Mouse (Mus musculus): ENCODE data around the gene Etv1.
"Not testable (repeated sequence)": the region's sequence is repeated elsewhere in the genome, so short reads cannot be mapped to it uniquely, and the experiment has no call there.

Etv1 gene

DNA sequence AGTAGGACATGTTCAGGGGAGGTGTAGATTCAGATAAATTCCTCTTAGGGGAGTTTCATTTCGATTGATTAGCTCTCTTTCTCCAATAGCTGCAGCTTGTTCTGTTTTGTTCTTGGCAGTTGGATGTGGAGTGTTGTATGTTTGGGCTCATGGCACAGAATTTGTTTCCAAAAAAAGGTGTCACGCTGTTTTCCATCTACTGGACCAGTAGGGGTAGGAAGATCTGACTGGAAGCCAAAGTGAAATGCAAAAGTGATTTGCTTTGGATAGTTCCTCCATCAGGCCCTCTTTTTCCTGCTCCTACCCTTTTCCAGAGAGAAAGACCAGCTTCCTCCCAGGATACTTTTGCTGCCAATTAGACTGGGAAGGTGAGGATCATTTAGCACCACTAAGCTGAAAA, 39.1 kb downstream of the Etv1 start:
- DNase-seq (ENCODE audit: low read depth, low spot score) = no peak

DNA sequence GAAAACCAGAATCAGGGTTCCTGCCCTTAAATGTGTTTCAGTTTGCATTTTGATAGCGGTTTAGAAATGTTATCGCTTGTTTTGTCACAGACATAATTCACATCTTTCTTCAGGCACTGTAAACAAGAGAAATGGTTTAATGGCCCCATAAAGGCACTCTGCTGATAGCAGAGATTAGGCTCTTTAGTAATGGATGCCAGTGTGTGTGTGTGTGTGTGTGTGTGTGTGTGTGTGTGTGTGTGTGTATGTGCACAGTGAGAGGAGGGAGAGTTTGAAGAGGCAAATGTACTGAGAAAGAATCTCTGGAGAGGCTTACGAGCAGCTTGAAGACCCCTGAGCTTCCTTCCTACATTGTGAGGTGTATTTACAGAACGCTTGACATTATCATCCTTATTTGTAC, 41.5 kb downstream of the Etv1 start:
- no peak for DNase-seq (ENCODE audit: low read depth, low spot score)

- DNase-seq (ENCODE audit: low read depth, low spot score) = no peak
These were observed 45.2 kb downstream of the Etv1 start for GRCm38 (mm10) chr12:38824405-38824804.

GRCm38 (mm10) chr12:38832981-38833380, 53.8 kb downstream of the Etv1 start:
- DNase-seq (ENCODE audit: low read depth, low spot score) = no peak

GRCm38 (mm10) chr12:38834581-38834980, 55.4 kb downstream of the Etv1 start:
- no peak for DNase-seq (ENCODE audit: low read depth, low spot score)

GRCm38 (mm10) chr12:38834986-38835385, 55.8 kb downstream of the Etv1 start:
- not testable (repeated sequence) for DNase-seq (ENCODE audit: low read depth, low spot score)

GRCm38 (mm10) chr12:38843801-38844295, 64.7 kb downstream of the Etv1 start:
- peak; percentile 32 for DNase-seq (ENCODE audit: low read depth, low spot score)

DNA sequence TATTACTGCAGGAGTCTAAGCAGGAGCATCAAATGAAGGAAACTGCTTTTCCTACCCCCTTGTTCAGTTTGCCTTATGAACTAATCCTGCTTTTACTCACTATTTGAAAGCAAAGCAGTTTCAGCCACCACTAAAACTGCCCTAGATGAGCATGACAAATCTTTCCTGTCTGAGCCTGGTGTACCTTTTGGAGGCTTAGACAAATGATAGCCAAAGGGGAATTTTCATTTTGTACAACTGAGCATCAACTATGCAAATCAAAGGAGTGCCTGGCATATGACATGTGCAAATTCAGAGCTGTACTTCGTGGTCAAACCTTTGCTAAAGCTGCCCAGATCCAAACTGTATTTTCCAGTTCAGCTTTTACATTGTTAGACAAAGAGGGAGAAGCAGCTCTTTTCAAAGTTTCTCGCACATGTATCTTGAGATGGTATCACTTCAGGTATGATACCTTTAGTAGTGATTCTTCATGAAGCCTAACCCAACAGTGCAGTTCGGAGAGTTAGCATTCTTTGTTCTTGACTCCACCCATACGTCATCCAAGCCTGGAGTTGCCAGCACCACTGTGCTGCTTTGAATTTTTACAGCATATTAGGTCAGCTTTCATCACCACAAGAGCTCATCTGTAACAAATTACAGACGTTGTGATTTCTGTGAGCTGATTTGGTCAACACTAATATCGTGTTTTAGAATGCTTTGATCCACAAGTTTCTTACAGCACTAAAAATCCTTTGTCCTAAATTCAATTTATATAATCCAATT, 68.5 kb downstream of the Etv1 start:
- DNase-seq (ENCODE audit: low read depth, low spot score) = no peak

DNA sequence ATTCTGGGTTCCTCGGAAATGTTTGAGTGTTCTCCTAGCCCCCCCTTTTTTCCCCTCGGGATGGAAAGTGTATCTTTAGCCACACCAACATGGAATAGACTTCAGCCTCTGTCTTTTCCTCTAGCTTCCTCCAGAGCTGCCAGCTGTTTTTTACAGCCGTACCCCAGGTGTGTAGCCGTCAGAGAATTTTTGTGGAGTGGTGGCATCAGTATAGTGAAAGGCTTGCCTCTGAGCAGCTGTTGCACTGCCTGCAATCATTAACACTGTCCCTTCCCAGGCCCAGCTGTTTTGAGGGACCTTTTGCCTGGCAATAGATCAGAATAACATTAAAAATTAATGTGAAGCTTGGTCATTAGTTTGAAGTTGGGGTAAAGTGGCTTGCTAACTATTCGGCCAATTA, 70.8 kb downstream of the Etv1 start:
- DNase-seq (ENCODE audit: low read depth, low spot score) = no peak

GRCm38 (mm10) chr12:38854274-38854673, 75.1 kb downstream of the Etv1 start:
- DNase-seq (ENCODE audit: low read depth, low spot score) = no peak

DNA sequence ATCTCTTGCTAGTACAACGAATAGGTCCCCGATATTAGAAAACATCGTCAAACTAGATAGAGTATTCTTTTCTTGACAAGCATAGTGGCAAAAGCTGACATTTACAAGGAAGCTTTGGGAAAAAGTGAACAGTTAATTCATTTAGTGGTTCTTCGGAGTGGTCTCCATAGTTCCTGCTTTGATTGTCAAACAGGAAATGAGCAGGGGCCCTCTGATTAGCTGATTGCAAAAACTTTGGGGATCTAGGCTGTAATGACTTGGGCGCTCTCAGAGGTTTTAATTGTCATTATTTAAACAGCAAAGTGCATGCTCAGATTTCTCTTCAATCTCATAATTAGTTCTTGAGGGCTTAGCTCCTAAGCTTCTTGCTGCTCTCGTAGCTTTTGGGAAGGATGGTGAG, 75.6 kb downstream of the Etv1 start:
- no peak for DNase-seq (ENCODE audit: low read depth, low spot score)

GRCm38 (mm10) chr12:38859675-38860074, 80.5 kb downstream of the Etv1 start:
- no peak for DNase-seq (ENCODE audit: low read depth, low spot score)

- no peak for DNase-seq (ENCODE audit: low read depth, low spot score)
These were observed 81.3 kb downstream of the Etv1 start for GRCm38 (mm10) chr12:38860168-38861115.

DNA sequence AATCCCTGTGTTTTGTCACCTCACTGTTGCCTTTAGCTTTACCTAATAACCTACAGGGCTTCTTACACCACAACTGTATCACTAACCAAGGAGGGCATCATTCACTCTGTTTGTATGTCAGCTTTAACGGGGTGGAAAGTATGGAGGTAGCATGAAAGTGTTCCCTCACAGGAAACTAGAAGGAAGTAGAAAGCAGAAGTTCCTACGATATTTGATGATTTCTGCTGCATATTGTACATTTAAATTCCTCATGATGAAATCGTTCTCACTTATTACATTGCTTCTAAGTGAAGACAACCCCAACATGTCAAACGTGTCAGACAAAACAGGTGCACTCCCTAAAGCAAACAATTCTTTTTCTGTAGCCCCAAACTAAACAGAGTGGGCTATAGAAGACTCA, 84.2 kb downstream of the Etv1 start:
- DNase-seq (ENCODE audit: low read depth, low spot score) = no peak

- no peak for DNase-seq (ENCODE audit: low read depth, low spot score)
These were observed 85.0 kb downstream of the Etv1 start for GRCm38 (mm10) chr12:38863982-38864828.

DNA sequence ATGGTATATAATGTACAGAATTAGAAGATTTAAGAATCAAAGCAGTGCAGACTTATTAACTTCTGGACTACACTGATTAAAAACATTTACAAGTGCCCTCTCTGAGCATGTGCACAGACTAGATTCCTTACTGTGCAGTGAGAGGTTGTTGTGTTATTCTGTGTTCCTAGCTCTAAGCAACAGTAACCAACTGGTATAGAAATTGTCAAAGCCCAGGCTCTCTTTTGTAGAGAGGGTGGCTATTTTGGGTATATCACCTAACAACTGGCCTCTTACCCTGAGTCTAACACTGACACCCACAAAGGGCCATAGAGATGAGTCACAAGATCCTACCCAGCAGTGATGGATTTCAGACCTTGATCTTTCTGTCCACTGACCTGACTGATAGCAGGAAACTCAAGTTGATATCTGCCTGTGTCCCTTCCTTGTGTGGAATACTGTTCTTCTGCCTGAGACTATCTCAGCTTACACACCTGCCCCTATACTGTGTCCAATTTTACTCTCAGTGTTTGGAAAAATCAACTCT, 95.4 kb downstream of the Etv1 start:
- no peak for DNase-seq (ENCODE audit: low read depth, low spot score)

DNA sequence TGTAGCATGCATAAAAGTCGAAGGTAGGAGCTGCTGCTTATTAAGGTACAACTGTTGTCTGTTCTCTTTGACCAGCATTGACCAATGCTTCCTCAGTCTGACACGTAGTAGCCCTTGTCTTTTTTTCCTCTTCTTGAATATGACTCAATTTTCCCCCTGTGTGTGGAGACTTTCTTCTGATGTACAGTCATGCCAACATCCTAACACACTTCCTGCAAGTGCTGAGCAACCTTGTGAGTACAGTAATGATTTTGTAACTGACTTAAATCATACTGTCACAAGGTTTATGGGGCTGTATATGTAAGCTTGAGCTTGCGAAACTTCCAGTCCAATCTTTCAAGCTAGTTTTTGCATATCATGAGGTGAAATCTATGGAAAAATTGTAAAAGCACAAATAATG, 125.3 kb downstream of the Etv1 start:
- DNase-seq (ENCODE audit: low read depth, low spot score) = no peak

- no peak for DNase-seq (ENCODE audit: low read depth, low spot score)
These were observed 127.1 kb downstream of the Etv1 start for GRCm38 (mm10) chr12:38906314-38906713.

- peak; percentile 10 for DNase-seq (ENCODE audit: low read depth, low spot score)
These were observed 127.6 kb downstream of the Etv1 start for GRCm38 (mm10) chr12:38906812-38907211.

DNA sequence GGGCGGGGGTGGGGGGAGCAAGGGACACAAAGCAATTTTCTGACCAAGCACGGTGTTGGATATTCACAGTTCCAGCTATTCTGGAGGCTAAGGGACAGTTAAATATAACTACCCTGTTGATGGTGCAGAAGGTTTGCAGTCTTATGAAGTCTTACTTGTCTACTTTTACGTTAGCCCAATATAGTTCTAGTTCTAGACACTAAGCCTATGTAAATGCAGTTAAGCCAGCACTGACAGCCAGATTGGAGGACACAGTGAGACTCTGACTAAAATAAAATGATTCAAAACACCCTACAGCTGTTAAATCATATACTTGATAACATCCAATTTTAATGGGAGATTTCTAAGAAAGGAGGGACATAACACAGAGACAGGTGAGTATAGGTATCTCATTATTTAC, 129.8 kb downstream of the Etv1 start:
- no peak for DNase-seq (ENCODE audit: low read depth, low spot score)
